Comparison of ENCODE assay signal across 9 mouse cellular contexts in genomic region chr2:59745428-59745827, GRCm38 (mm10).
DNase-seq lines count a peak whose midpoint lies in the region; ATAC-seq and TF ChIP-seq lines count a peak whose summit lies in the region.
"Had no signal": no experiment of that assay in that cellular context is flagged by ENCODE, and none has a peak within 500 bp of the region (broad histone marks: within the 10 kb centered on the region; RNA-seq: fewer than 3 reads in every experiment).

No protein-coding gene starts in this region.

- no peaks in the 10 kb centered on the region for H3K9me3 ChIP-seq in kidney, embryonic 14.5 days (ENCODE audit: control insufficient read depth, low read length)
- no peaks in the 10 kb centered on the region for H3K9me3 ChIP-seq in midbrain, embryonic 12.5 days

- no peak for ATAC-seq in kidney, embryonic 14.5 days (ENCODE audit: low FRiP score, low TSS enrichment)
- 0 out of 2 replicates have a peak, but pooled peaks have one; percentile 19 for ATAC-seq in midbrain, embryonic 12.5 days (ENCODE audit: low FRiP score, low read depth)

- no peak overlapping the region for H3K4me3 ChIP-seq in kidney, adult 2 months (ENCODE audit: insufficient read depth, low read depth, low read length)
- no peak overlapping the region for H3K4me3 ChIP-seq in kidney, embryonic 14.5 days (ENCODE audit: low read length)
- H3K4me3 ChIP-seq in midbrain, embryonic 12.5 days: no peak overlapping the region
- H3K4me3 ChIP-seq: erythroblast, embryonic 14.5 days had no signal

- no peak for TF ChIP-seq POLR2A in kidney, adult 2 months (IDR thresholded peaks at IDR 0.05; ENCODE audit: low read depth, low read length)

- H3K4me1 ChIP-seq in kidney, adult 2 months (ENCODE audit: control insufficient read depth, insufficient read depth, low read length): peaks cover 23% of the 10 kb centered on the region; the same call in 1 of the 2 replicates
- peaks cover 24% of the 10 kb centered on the region; the same call in 1 of the 2 replicates for H3K4me1 ChIP-seq in kidney, embryonic 14.5 days (ENCODE audit: control insufficient read depth, insufficient read depth, low read length)
- 0 out of 2 replicates have a peak, but pooled peaks cover 2% of the 10 kb centered on the region for H3K4me1 ChIP-seq in midbrain, embryonic 12.5 days

- WGBS in kidney, adult 2 months: 31% methylated on average over 6 of the region's 6 CpGs
- WGBS in kidney, embryonic 14.5 days: 38% methylated on average over 6 of the region's 6 CpGs
- 34% methylated on average over 6 of the region's 6 CpGs for WGBS in midbrain, embryonic 12.5 days

- DNase-seq in kidney, adult 2 months: peak; percentile 71
- DNase-seq in MEL-GATA-1-ER (ENCODE audit: extremely low read depth, low read depth): peak; percentile 47
- peak; percentile 54 for DNase-seq in cerebellum, adult 9-11 months
- peak; percentile 39 to 62 for DNase-seq in frontal cortex, postnatal 36 days (ENCODE audit: low spot score in 2 of 2)
- peak; percentile 42 to 78 for DNase-seq in layer of hippocampus, postnatal 14 days (ENCODE audit: low spot score in 2 of 2)
- DNase-seq in thymus, postnatal 14 days: peak; percentile 54

- H3K9ac ChIP-seq in kidney, embryonic 14.5 days (ENCODE audit: low read depth, low read length): no peak overlapping the region
- no peak overlapping the region for H3K9ac ChIP-seq in midbrain, embryonic 12.5 days (replicated peaks)

- no peak overlapping the region for H3K4me2 ChIP-seq in kidney, embryonic 14.5 days (replicated peaks; ENCODE audit: low read depth, low read length)
- no peak overlapping the region for H3K4me2 ChIP-seq in midbrain, embryonic 12.5 days (replicated peaks)

- H3K36me3 ChIP-seq in kidney, adult 2 months (ENCODE audit: control insufficient read depth, insufficient read depth, low read length): no peaks in the 10 kb centered on the region
- H3K36me3 ChIP-seq in kidney, embryonic 14.5 days (ENCODE audit: control insufficient read depth, insufficient read depth, low read length): peaks cover 3% of the 10 kb centered on the region; the same call in 1 of the 2 replicates
- H3K36me3 ChIP-seq in midbrain, embryonic 12.5 days: no peaks in the 10 kb centered on the region

- H3K27me3 ChIP-seq in kidney, adult 2 months (replicated peaks; ENCODE audit: control insufficient read depth, insufficient read depth, low read length): no peaks in the 10 kb centered on the region
- H3K27me3 ChIP-seq in kidney, embryonic 14.5 days (ENCODE audit: control insufficient read depth, insufficient read depth, low read length): no peaks in the 10 kb centered on the region
- H3K27me3 ChIP-seq in midbrain, embryonic 12.5 days: no peaks in the 10 kb centered on the region

- no peak overlapping the region for H3K27ac ChIP-seq in kidney, adult 2 months (ENCODE audit: insufficient read depth, low read depth, low read length)
- no peak overlapping the region for H3K27ac ChIP-seq in kidney, embryonic 14.5 days (ENCODE audit: low read depth, low read length)
- no peak overlapping the region for H3K27ac ChIP-seq in midbrain, embryonic 12.5 days (replicated peaks)

- peak; percentile 75 for TF ChIP-seq CTCF in kidney, adult 2 months (conservative IDR thresholded peaks at IDR 0.05; ENCODE audit: insufficient read depth, insufficient read length, low read depth, low read length)
